ENCODE assay signal across 8 mouse cellular contexts in genomic region chr19:53850166-53850922, GRCm38 (mm10). TPM values are rescaled to one million over a fixed set of nuclear protein-coding genes. Genes with fewer than 3 reads are reported as not detected.
DNase-seq lines count a peak whose midpoint lies in the region; ATAC-seq and TF ChIP-seq lines count a peak whose summit lies in the region.

No protein-coding gene starts in this region.

- no peak overlapping the region for H3K4me3 ChIP-seq in embryonic facial prominence, embryonic 11.5 days (ENCODE audit: low read depth, low read length)
- H3K4me3 ChIP-seq in heart, embryonic 10.5 days, result no peak overlapping the region
- no peak overlapping the region for H3K4me3 ChIP-seq in kidney, adult 2 months (ENCODE audit: insufficient read depth, low read depth, low read length)
- H3K4me3 ChIP-seq in lung, postnatal 0 days (ENCODE audit: low read depth, low read length), result no peak overlapping the region

- peak overlapping the region; percentile 47 for H3K27ac ChIP-seq in embryonic facial prominence, embryonic 11.5 days (replicated peaks; ENCODE audit: low read depth, low read length)
- H3K27ac ChIP-seq in heart, embryonic 10.5 days, result peak overlapping the region; percentile 53; the same call in 1 of the 2 replicates
- H3K27ac ChIP-seq in kidney, adult 2 months (ENCODE audit: insufficient read depth, low read depth, low read length), result peak overlapping the region; percentile 89
- peak overlapping the region; percentile 84 for H3K27ac ChIP-seq in lung, postnatal 0 days (ENCODE audit: low read length)

- no peak overlapping the region for H3K9ac ChIP-seq in embryonic facial prominence, embryonic 11.5 days (replicated peaks; ENCODE audit: low read length)
- no peak overlapping the region for H3K9ac ChIP-seq in lung, postnatal 0 days (replicated peaks; ENCODE audit: low read depth)

- no peak for TF ChIP-seq CTCF in kidney, adult 2 months (conservative IDR thresholded peaks at IDR 0.05; ENCODE audit: insufficient read depth, insufficient read length, low read depth, low read length)
- no peak for TF ChIP-seq CTCF in lung, postnatal 0 days (IDR thresholded peaks at IDR 0.05)

- H3K4me2 ChIP-seq in embryonic facial prominence, embryonic 11.5 days (ENCODE audit: low read depth, low read length), result peak overlapping the region; percentile 4; the same call in 1 of the 2 replicates
- 0 out of 2 replicates have a peak overlapping the region, but pooled peaks have one; percentile 0 for H3K4me2 ChIP-seq in lung, postnatal 0 days (replicated peaks; ENCODE audit: low read depth, low read length)

- peaks cover 2% of the 10 kb centered on the region for H3K4me1 ChIP-seq in embryonic facial prominence, embryonic 11.5 days (ENCODE audit: control insufficient read depth, insufficient read depth, low read length)
- H3K4me1 ChIP-seq in heart, embryonic 10.5 days, result peaks cover 47% of the 10 kb centered on the region
- peaks cover 27% of the 10 kb centered on the region for H3K4me1 ChIP-seq in kidney, adult 2 months (ENCODE audit: control insufficient read depth, insufficient read depth, low read length)
- H3K4me1 ChIP-seq in lung, postnatal 0 days (ENCODE audit: insufficient read depth, low read depth, low read length), result peaks cover 5% of the 10 kb centered on the region; the same call in 1 of the 2 replicates

- no peaks in the 10 kb centered on the region for H3K9me3 ChIP-seq in embryonic facial prominence, embryonic 11.5 days (replicated peaks; ENCODE audit: control insufficient read depth, low read length)
- H3K9me3 ChIP-seq in heart, embryonic 10.5 days, result no peaks in the 10 kb centered on the region
- no peaks in the 10 kb centered on the region for H3K9me3 ChIP-seq in lung, postnatal 0 days (ENCODE audit: low read length)

- H3K36me3 ChIP-seq in embryonic facial prominence, embryonic 11.5 days (replicated peaks; ENCODE audit: control insufficient read depth, insufficient read depth, low read depth, low read length), result no peaks in the 10 kb centered on the region
- H3K36me3 ChIP-seq in heart, embryonic 10.5 days, result peaks cover 72% of the 10 kb centered on the region
- no peaks in the 10 kb centered on the region for H3K36me3 ChIP-seq in kidney, adult 2 months (ENCODE audit: control insufficient read depth, insufficient read depth, low read length)
- no peaks in the 10 kb centered on the region for H3K36me3 ChIP-seq in lung, postnatal 0 days (ENCODE audit: insufficient read depth, low read length)

- TF ChIP-seq EP300 in lung, postnatal 0 days (IDR thresholded peaks at IDR 0.05), result peak; percentile 84

- H3K27me3 ChIP-seq in embryonic facial prominence, embryonic 11.5 days (ENCODE audit: control insufficient read depth, insufficient read depth, low read length), result no peaks in the 10 kb centered on the region
- no peaks in the 10 kb centered on the region for H3K27me3 ChIP-seq in heart, embryonic 10.5 days (ENCODE audit: insufficient read depth, poor library complexity, severe bottlenecking)
- H3K27me3 ChIP-seq in kidney, adult 2 months (replicated peaks; ENCODE audit: control insufficient read depth, insufficient read depth, low read length), result no peaks in the 10 kb centered on the region
- no peaks in the 10 kb centered on the region for H3K27me3 ChIP-seq in lung, postnatal 0 days (replicated peaks; ENCODE audit: insufficient read depth, low read length)

- peak; percentile 61 for DNase-seq in right cerebral cortex, adult 18-20 months
- no peak for DNase-seq in right cerebral cortex, postnatal 14 days
- peak; percentile 78 for DNase-seq in embryonic facial prominence, embryonic 11.5 days (ENCODE audit: low spot score)
- no peak for DNase-seq in heart, embryonic 10.5 days (ENCODE audit: low spot score)
- peak; percentile 93 for DNase-seq in kidney, adult 2 months
- DNase-seq in lung, postnatal 0 days (ENCODE audit: low spot score), result peak; percentile 91
- peak; percentile 81 for DNase-seq in testis, postnatal 14 days (ENCODE audit: low spot score)
- no peak for DNase-seq in thymus, postnatal 14 days

- ATAC-seq in embryonic facial prominence, embryonic 11.5 days (replicated peaks; ENCODE audit: insufficient number of reproducible peaks, low FRiP score, low TSS enrichment, low read depth), result no peak; the same call in 1 of the 2 replicates
- peak; percentile 77 for ATAC-seq in lung, postnatal 0 days

- WGBS in embryonic facial prominence, embryonic 11.5 days, result 44% methylated on average over 18 of the region's 18 CpGs
- WGBS in heart, embryonic 10.5 days, result 55% methylated on average over 18 of the region's 18 CpGs
- WGBS in kidney, adult 2 months, result 21% methylated on average over 18 of the region's 18 CpGs
- WGBS in lung, postnatal 0 days, result 19% methylated on average over 18 of the region's 18 CpGs

- TF ChIP-seq POLR2A in kidney, adult 2 months (IDR thresholded peaks at IDR 0.05; ENCODE audit: low read depth, low read length), result no peak

RNA-seq across cellular contexts. Expression of gene Pdcd4, which starts 41.7 kb away (rescaled TPM):
- 88.4 and 96.2 TPM in 2 replicates for polyA plus RNA-seq in embryonic facial prominence, embryonic 11.5 days (2014; fragmentation: Nextera tagmentation; extraction: Ambion mirVana)
- 31.4 and 35.0 TPM in 2 replicates for polyA plus RNA-seq in heart, embryonic 10.5 days (2016; fragmentation: Nextera tagmentation; extraction: Ambion mirVana)
- polyA plus RNA-seq in kidney, adult 2 months (2012; rRNA removed), result 6.4 and 10.3 TPM in 2 replicates
- 64.6 and 68.9 TPM in 2 replicates for polyA plus RNA-seq in lung, postnatal 0 days (2015; fragmentation: Nextera tagmentation; extraction: Ambion mirVana)

Comparison
In these comparisons a context has a peak if more than half of its experiments do, and no peak if none do; other contexts are left out.
1. DNase-seq: peak in right cerebral cortex, adult 18-20 months (single experiment), embryonic facial prominence, embryonic 11.5 days (single experiment), kidney, adult 2 months (single experiment), lung, postnatal 0 days (single experiment) and testis, postnatal 14 days (single experiment); none in right cerebral cortex, postnatal 14 days (single experiment), heart, embryonic 10.5 days (single experiment) and thymus, postnatal 14 days (single experiment).
2. Peak in every context shown above with its lines, with median percentiles within 50 percentile points of each other: H3K27ac ChIP-seq.